Mouse (Mus musculus): ENCODE data around the gene Shoc2. TPM values are rescaled to one million over a fixed set of nuclear protein-coding genes. Genes with fewer than 3 reads are reported as not detected.
"Not testable (repeated sequence)": the region's sequence is repeated elsewhere in the genome, so short reads cannot be mapped to it uniquely, and the experiment has no call there.

Shoc2 gene
- polyA plus RNA-seq, 1 experiment from 2014 or later: 59.0 TPM

GRCm38 (mm10) chr19:53906033-53906702 is 37.9 kb upstream of the Shoc2 start:
- no peak overlapping the region for H3K4me3 ChIP-seq
- H3K9me3 ChIP-seq (replicated peaks): no peaks in the 10 kb centered on the region
- peaks cover 22% of the 10 kb centered on the region for H3K36me3 ChIP-seq
- WGBS: 74% methylated on average over 6 of the region's 6 CpGs
- H3K4me1 ChIP-seq: peaks cover 22% of the 10 kb centered on the region
- no peak overlapping the region for H3K27ac ChIP-seq (replicated peaks)
- H3K27me3 ChIP-seq (ENCODE audit: low read depth, poor library complexity, severe bottlenecking): no peaks in the 10 kb centered on the region
- DNase-seq (ENCODE audit: low spot score): no peak

GRCm38 (mm10) chr19:53906703-53907070 is 37.4 kb upstream of the Shoc2 start:
- H3K27ac ChIP-seq (replicated peaks); H3K27me3 ChIP-seq (ENCODE audit: low read depth, poor library complexity, severe bottlenecking); H3K9me3 ChIP-seq (replicated peaks); H3K4me3 ChIP-seq; DNase-seq (ENCODE audit: low spot score): not testable (repeated sequence)
- Histone ChIP-seq H3K36me3 (peaks cover 27% of the 10 kb centered on the region), H3K4me1 (peaks cover 22% of the 10 kb centered on the region)

GRCm38 (mm10) chr19:53914950-53915349 is 29.2 kb upstream of the Shoc2 start:
- 96% methylated on average over 4 of the region's 4 CpGs for WGBS
- Histone ChIP-seq H3K4me1 (no peaks in the 10 kb centered on the region), H3K4me3 (no peak overlapping the region), H3K9me3 (replicated peaks) (no peaks in the 10 kb centered on the region), H3K27ac (replicated peaks) (no peak overlapping the region), H3K36me3 (peaks cover 86% of the 10 kb centered on the region), H3K27me3 (ENCODE audit: low read depth, poor library complexity, severe bottlenecking) (no peaks in the 10 kb centered on the region)
- DNase-seq (ENCODE audit: low spot score): no peak

GRCm38 (mm10) chr19:53919541-53919940 is 24.6 kb upstream of the Shoc2 start:
- no peaks in the 10 kb centered on the region for H3K4me1 ChIP-seq
- WGBS: 88% methylated on average over 10 of the region's 10 CpGs
- H3K36me3 ChIP-seq: peaks cover 69% of the 10 kb centered on the region

GRCm38 (mm10) chr19:53921996-53922395 is 22.1 kb upstream of the Shoc2 start:
- peaks cover 59% of the 10 kb centered on the region for H3K36me3 ChIP-seq
- not testable (repeated sequence) for H3K4me3 ChIP-seq; DNase-seq (ENCODE audit: low spot score); H3K27me3 ChIP-seq (ENCODE audit: low read depth, poor library complexity, severe bottlenecking); H3K4me1 ChIP-seq; H3K27ac ChIP-seq (replicated peaks); H3K9me3 ChIP-seq (replicated peaks)
- WGBS: 90% methylated on average over 3 of the region's 3 CpGs

More at GRCm38 (mm10) chr19:53919541-53919940, 24.6 kb upstream of the Shoc2 start:
- H3K27ac ChIP-seq (replicated peaks): no peak overlapping the region
- H3K9me3 ChIP-seq (replicated peaks): no peaks in the 10 kb centered on the region; the same call in 1 of the 2 replicates
- no peaks in the 10 kb centered on the region for H3K27me3 ChIP-seq (ENCODE audit: low read depth, poor library complexity, severe bottlenecking)
- H3K4me3 ChIP-seq: no peak overlapping the region
- DNase-seq (ENCODE audit: low spot score): no peak

GRCm38 (mm10) chr19:53925338-53925751 is 18.8 kb upstream of the Shoc2 start:
- Histone ChIP-seq H3K4me1 (no peaks in the 10 kb centered on the region), H3K9me3 (replicated peaks) (no peaks in the 10 kb centered on the region; the same call in 1 of the 2 replicates), H3K27me3 (ENCODE audit: low read depth, poor library complexity, severe bottlenecking) (no peaks in the 10 kb centered on the region), H3K36me3 (peaks cover 52% of the 10 kb centered on the region), H3K4me3 (no peak overlapping the region), H3K27ac (replicated peaks) (no peak overlapping the region)
- DNase-seq (ENCODE audit: low spot score): no peak
- WGBS: 83% methylated on average over 2 of the region's 2 CpGs

GRCm38 (mm10) chr19:53926705-53927104 is 17.4 kb upstream of the Shoc2 start:
- no peaks in the 10 kb centered on the region; the same call in 1 of the 2 replicates for H3K9me3 ChIP-seq (replicated peaks)
- H3K4me3 ChIP-seq: no peak overlapping the region
- no peak for DNase-seq (ENCODE audit: low spot score)
- H3K36me3 ChIP-seq: peaks cover 66% of the 10 kb centered on the region
- H3K27me3 ChIP-seq (ENCODE audit: low read depth, poor library complexity, severe bottlenecking): no peaks in the 10 kb centered on the region
- H3K4me1 ChIP-seq: no peaks in the 10 kb centered on the region
- H3K27ac ChIP-seq (replicated peaks): no peak overlapping the region
- 96% methylated on average over 1 of the region's 1 CpGs for WGBS

GRCm38 (mm10) chr19:53929218-53929617 is 14.9 kb upstream of the Shoc2 start:
- Histone ChIP-seq H3K4me1 (no peaks in the 10 kb centered on the region), H3K36me3 (peaks cover 68% of the 10 kb centered on the region), H3K27ac (replicated peaks) (no peak overlapping the region), H3K27me3 (ENCODE audit: low read depth, poor library complexity, severe bottlenecking) (no peaks in the 10 kb centered on the region), H3K4me3 (no peak overlapping the region), H3K9me3 (replicated peaks) (no peaks in the 10 kb centered on the region; the same call in 1 of the 2 replicates)
- WGBS: 95% methylated on average over 3 of the region's 3 CpGs
- no peak for DNase-seq (ENCODE audit: low spot score)

GRCm38 (mm10) chr19:53933050-53933449 is 11.1 kb upstream of the Shoc2 start:
- H3K27ac ChIP-seq (replicated peaks): no peak overlapping the region
- no peaks in the 10 kb centered on the region for H3K27me3 ChIP-seq (ENCODE audit: low read depth, poor library complexity, severe bottlenecking)
- peaks cover 78% of the 10 kb centered on the region for H3K36me3 ChIP-seq
- DNase-seq (ENCODE audit: low spot score): no peak
- no peak overlapping the region for H3K4me3 ChIP-seq
- no peaks in the 10 kb centered on the region for H3K9me3 ChIP-seq (replicated peaks)
- H3K4me1 ChIP-seq: no peaks in the 10 kb centered on the region

GRCm38 (mm10) chr19:53934046-53934445 is 10.1 kb upstream of the Shoc2 start:
- no peak for DNase-seq (ENCODE audit: low spot score)
- Histone ChIP-seq H3K27ac (replicated peaks) (no peak overlapping the region), H3K4me1 (no peaks in the 10 kb centered on the region), H3K4me3 (no peak overlapping the region), H3K9me3 (replicated peaks) (no peaks in the 10 kb centered on the region), H3K27me3 (ENCODE audit: low read depth, poor library complexity, severe bottlenecking) (no peaks in the 10 kb centered on the region), H3K36me3 (peaks cover 81% of the 10 kb centered on the region)

- Histone ChIP-seq H3K4me3 (no peak overlapping the region), H3K9me3 (replicated peaks) (no peaks in the 10 kb centered on the region), H3K36me3 (peaks cover 47% of the 10 kb centered on the region), H3K27me3 (ENCODE audit: low read depth, poor library complexity, severe bottlenecking) (no peaks in the 10 kb centered on the region), H3K4me1 (peaks cover 12% of the 10 kb centered on the region), H3K27ac (replicated peaks) (no peak overlapping the region)
- WGBS: 89% methylated on average over 4 of the region's 4 CpGs
- no peak for DNase-seq (ENCODE audit: low spot score)
Observed at GRCm38 (mm10) chr19:53939467-53939866, 4.6 kb upstream of the Shoc2 start.

- Histone ChIP-seq H3K36me3 (peaks cover 39% of the 10 kb centered on the region), H3K9me3 (replicated peaks) (no peaks in the 10 kb centered on the region), H3K4me1 (peaks cover 15% of the 10 kb centered on the region), H3K27ac (replicated peaks) (no peak overlapping the region), H3K27me3 (ENCODE audit: low read depth, poor library complexity, severe bottlenecking) (no peaks in the 10 kb centered on the region), H3K4me3 (no peak overlapping the region)
- DNase-seq (ENCODE audit: low spot score): no peak
- 88% methylated on average over 4 of the region's 4 CpGs for WGBS
Observed at GRCm38 (mm10) chr19:53941139-53941538, 3.0 kb upstream of the Shoc2 start.

- Histone ChIP-seq H3K27me3 (ENCODE audit: low read depth, poor library complexity, severe bottlenecking) (no peaks in the 10 kb centered on the region), H3K4me1 (peaks cover 22% of the 10 kb centered on the region), H3K9me3 (replicated peaks) (no peaks in the 10 kb centered on the region), H3K36me3 (peaks cover 31% of the 10 kb centered on the region), H3K27ac (replicated peaks) (no peak overlapping the region), H3K4me3 (0 out of 2 replicates have a peak overlapping the region, but pooled peaks have one; percentile 92)
- DNase-seq (ENCODE audit: low spot score): no peak
- 94% methylated on average over 2 of the region's 2 CpGs for WGBS
Observed at GRCm38 (mm10) chr19:53942342-53942741, 1.8 kb upstream of the Shoc2 start.

Measured in midbrain, embryonic 10.5 days (tissue).